Mouse (Mus musculus): ENCODE data around the gene Klhl12.

DNA sequence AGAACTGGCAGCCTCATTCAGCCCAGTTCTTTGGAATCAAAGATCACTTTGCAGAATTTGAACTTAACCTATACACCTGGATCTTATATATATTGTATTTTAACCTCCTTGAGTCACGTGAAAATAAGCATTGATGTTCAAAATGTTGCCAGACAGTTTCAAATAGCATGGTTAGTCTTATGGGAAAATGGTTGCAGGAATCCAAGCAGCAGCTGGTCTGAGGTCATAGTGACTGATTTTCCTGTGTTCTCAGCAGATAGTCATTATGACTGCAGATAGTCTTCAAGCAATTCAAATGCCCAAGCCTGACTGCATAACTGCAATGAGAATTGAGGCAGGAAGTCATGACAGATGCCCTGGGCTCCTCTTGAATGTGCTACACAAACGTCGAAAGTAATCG, 56.9 kb downstream of the Klhl12 start:
- TF ChIP-seq POLR2A (IDR thresholded peaks at IDR 0.05; ENCODE audit: borderline replicate concordance, control insufficient read depth, low read depth, low read length) (no peak), CTCF (IDR thresholded peaks at IDR 0.05; ENCODE audit: control insufficient read depth, insufficient read depth, low read length) (no peak)
